14 mouse cellular contexts compared by ENCODE assay signal in the genomic region with DNA sequence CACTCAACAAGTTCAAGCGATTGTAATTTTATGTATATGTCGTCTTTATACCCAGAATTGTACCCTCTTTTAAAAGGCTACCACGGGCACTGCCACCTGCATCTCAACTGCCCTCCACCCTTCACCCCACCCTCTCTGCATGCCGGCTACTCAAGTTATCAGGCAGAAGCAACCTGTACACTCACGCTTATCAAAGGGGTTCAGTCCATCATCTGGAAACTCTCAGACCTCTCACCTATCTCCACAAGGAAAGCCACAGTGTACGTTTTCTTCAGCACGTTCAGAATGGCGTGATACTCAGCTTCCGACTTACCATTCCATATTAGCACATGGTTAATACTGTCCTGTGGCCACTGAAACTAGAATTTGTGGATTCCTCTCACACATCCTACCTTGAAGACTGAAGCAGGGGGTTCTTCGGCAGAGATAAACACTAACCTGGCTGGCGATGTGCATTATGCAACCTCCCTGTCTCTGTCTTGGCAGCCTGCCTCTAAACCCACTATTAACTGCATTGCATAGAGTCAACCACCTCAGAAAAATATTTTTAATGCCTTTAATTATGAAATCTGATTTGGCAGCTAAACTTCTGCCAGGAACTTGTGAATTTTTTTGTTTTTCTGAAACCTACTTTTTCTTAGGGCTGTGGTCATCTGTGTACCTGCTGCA. TPM values are rescaled to one million over a fixed set of nuclear protein-coding genes. Genes with fewer than 3 reads are reported as not detected.
DNase-seq lines count a peak whose midpoint lies in the region; ATAC-seq and TF ChIP-seq lines count a peak whose summit lies in the region.
"Had no signal": no experiment of that assay in that cellular context is flagged by ENCODE, and none has a peak within 500 bp of the region (broad histone marks: within the 10 kb centered on the region; RNA-seq: fewer than 3 reads in every experiment).

No protein-coding gene starts in this region.

- TF ChIP-seq POLR2A in heart, adult 2 months (IDR thresholded peaks at IDR 0.05; ENCODE audit: insufficient read depth, low read depth, low read length), result no peak

- no peak for TF ChIP-seq EP300 in heart, adult 2 months (IDR thresholded peaks at IDR 0.05; ENCODE audit: insufficient read depth, low read depth, low read length)

- no peaks in the 10 kb centered on the region for H3K9me3 ChIP-seq in stomach, embryonic 16.5 days (replicated peaks; ENCODE audit: control insufficient read depth, low read length)

- H3K4me2 ChIP-seq in stomach, embryonic 16.5 days (ENCODE audit: low read depth, low read length), result no peak overlapping the region

- peaks cover 17% of the 10 kb centered on the region for H3K79me2 ChIP-seq in heart, adult 2 months (replicated peaks; ENCODE audit: control insufficient read depth, insufficient read depth, low read length)

- no peak for TF ChIP-seq CTCF in heart, adult 2 months (IDR thresholded peaks at IDR 0.05)

- no peaks in the 10 kb centered on the region for H3K27me3 ChIP-seq in heart, adult 2 months (ENCODE audit: control insufficient read depth, insufficient read depth, low read length)
- H3K27me3 ChIP-seq in stomach, embryonic 16.5 days (ENCODE audit: control insufficient read depth, insufficient read depth, low read length), result no peaks in the 10 kb centered on the region
- H3K27me3 ChIP-seq: Patski had no signal

- 0 out of 2 replicates have a peak, but pooled peaks have one; percentile 60 for ATAC-seq in stomach, embryonic 16.5 days (ENCODE audit: insufficient read depth, low FRiP score)
- ATAC-seq in inflammation-experienced regulatory T-cells, adult 6 months, result no peak
- ATAC-seq: forebrain, postnatal 0 days; lung, postnatal 0 days; Patski had no signal

- no peak overlapping the region for H3K4me3 ChIP-seq in heart, adult 2 months
- H3K4me3 ChIP-seq in stomach, embryonic 16.5 days (replicated peaks; ENCODE audit: low read length), result no peak overlapping the region

- H3K36me3 ChIP-seq in heart, adult 2 months (ENCODE audit: control insufficient read depth, insufficient read depth, low read length), result peaks cover 45% of the 10 kb centered on the region
- peaks cover 23% of the 10 kb centered on the region for H3K36me3 ChIP-seq in stomach, embryonic 16.5 days (ENCODE audit: control insufficient read depth, insufficient read depth, low read length)

- H3K27ac ChIP-seq in heart, adult 2 months, result peak overlapping the region; percentile 52; the same call in 1 of the 2 replicates
- H3K27ac ChIP-seq in stomach, embryonic 16.5 days (ENCODE audit: low read length), result no peak overlapping the region

- H3K4me1 ChIP-seq in heart, adult 2 months (ENCODE audit: control insufficient read depth, insufficient read depth, low read length), result peaks cover 25% of the 10 kb centered on the region
- peaks cover 16% of the 10 kb centered on the region for H3K4me1 ChIP-seq in stomach, embryonic 16.5 days (ENCODE audit: control insufficient read depth, insufficient read depth, low read length)

- no peak overlapping the region for H3K9ac ChIP-seq in heart, adult 2 months (ENCODE audit: low read depth, low read length)
- no peak overlapping the region for H3K9ac ChIP-seq in stomach, embryonic 16.5 days (ENCODE audit: low read length)
- H3K9ac ChIP-seq: forebrain, postnatal 0 days had no signal

- WGBS in heart, adult 2 months, result 76% methylated on average over 11 of the region's 11 CpGs
- WGBS in stomach, embryonic 16.5 days, result 91% methylated on average over 11 of the region's 11 CpGs

- intact Hi-C loops in heart, adult 2 months (cut with DNase I), result no loop called here

- no peak for DNase-seq in heart, adult 2 months
- no peak for DNase-seq in heart, adult 9 months (ENCODE audit: low spot score in 2 of 2)
- DNase-seq in lung, postnatal 36 days, result peak; percentile 63
- DNase-seq in lung, postnatal 4 days, result no peak
- peak; percentile 89 for DNase-seq in liver
- no peak for DNase-seq in natural killer cell, adult 2 months (ENCODE audit: low spot score in 2 of 2)
- DNase-seq: adrenal gland, postnatal 25 days; forebrain, postnatal 0 days; kidney, adult 11 months; thymus, postnatal 4 days had no signal

RNA-seq across cellular contexts. Expression of a gene that starts 11.4 kb away (rescaled TPM):
- total RNA-seq in heart, adult 2 months (2021), result 10 to 100 TPM; 72.5 to 89.5 TPM
- 26.7 and 32.7 TPM in 2 replicates for polyA plus RNA-seq in heart, adult 2 months (2012; rRNA removed)
- polyA plus RNA-seq in stomach, embryonic 16.5 days (2015; fragmentation: Nextera tagmentation; extraction: Ambion mirVana), result 7.2 and 7.6 TPM in 2 replicates
- polyA plus RNA-seq in inflammation-experienced regulatory T-cells, adult 6 months (2017; shearing (Covaris generic)), result 10 to 100 TPM in 1 of 3 experiments, 1 to 10 TPM in 2; 6.6 to 11.9 (median 9.2) TPM

Comparison
In these comparisons a context has a peak if more than half of its experiments do, and no peak if none do; other contexts are left out.
1. DNase-seq: peak in lung, postnatal 36 days (single experiment) and liver (single experiment); none in heart, adult 2 months (0 of 2), heart, adult 9 months (0 of 2), lung, postnatal 4 days (0 of 2) and natural killer cell, adult 2 months (0 of 2).